Mouse (Mus musculus): ENCODE results near the gene 2410004B18Rik. TPM values are rescaled to one million over a fixed set of nuclear protein-coding genes. Genes with fewer than 3 reads are reported as not detected.

Gene 2410004B18Rik
- polyA plus RNA-seq, 1 experiment from 2014 or later = 14.6 TPM

GRCm38 (mm10) chr3:145969031-145969501, 31.3 kb downstream of the 2410004B18Rik start:
- H3K4me2 ChIP-seq = peak overlapping the region; percentile 18; the same call in 1 of the 2 replicates
- 20% methylated on average over 14 of the region's 14 CpGs for whole genome bisulfite sequencing (ENCODE audit: insufficient replicate concordance)
- H3K27ac ChIP-seq (replicated peaks) = no peak overlapping the region
- peaks cover 10% of the 10 kb centered on the region for H3K27me3 ChIP-seq
- H3K36me3 ChIP-seq (replicated peaks) = no peaks in the 10 kb centered on the region
- no peaks in the 10 kb centered on the region for H3K9me3 ChIP-seq (replicated peaks)
- H3K9ac ChIP-seq = no peak overlapping the region
- H3K4me1 ChIP-seq (replicated peaks) = peaks cover 10% of the 10 kb centered on the region; the same call in 1 of the 2 replicates
- ATAC-seq (ENCODE audit: insufficient read depth) = no peak
- H3K4me3 ChIP-seq (replicated peaks) = no peak overlapping the region

DNA sequence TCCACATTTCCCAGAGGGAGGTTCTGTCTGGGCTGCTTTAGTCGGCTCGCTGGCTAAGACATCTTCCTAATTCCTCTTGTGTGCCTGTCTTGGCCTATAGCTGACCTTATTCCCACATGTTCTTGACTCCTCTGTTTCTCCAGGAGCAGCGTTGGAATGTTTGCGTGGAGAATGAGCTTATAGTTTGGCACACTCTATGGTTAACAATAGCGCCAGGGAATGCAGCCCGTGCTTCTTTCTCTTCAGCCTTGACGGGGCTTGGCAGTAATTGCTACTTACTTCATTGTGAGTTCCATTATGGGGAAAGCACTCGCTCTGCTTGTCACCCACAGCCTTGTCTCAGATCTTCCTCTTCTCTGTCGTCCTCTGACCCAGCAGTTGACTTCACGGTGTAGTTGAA, 33.7 kb downstream of the 2410004B18Rik start:
- no peak overlapping the region for H3K27ac ChIP-seq (replicated peaks)
- 70% methylated on average over 10 of the region's 10 CpGs for WGBS (ENCODE audit: insufficient replicate concordance)
- H3K9ac ChIP-seq = no peak overlapping the region
- no peak for ATAC-seq (ENCODE audit: insufficient read depth)
- H3K9me3 ChIP-seq (replicated peaks) = no peaks in the 10 kb centered on the region
- no peak overlapping the region for H3K4me2 ChIP-seq
- H3K36me3 ChIP-seq (replicated peaks) = no peaks in the 10 kb centered on the region
- no peak overlapping the region for H3K4me3 ChIP-seq (replicated peaks)
- H3K27me3 ChIP-seq = no peaks in the 10 kb centered on the region
- 0 out of 2 replicates have a peak, but pooled peaks cover 4% of the 10 kb centered on the region for H3K4me1 ChIP-seq (replicated peaks)

- Histone ChIP-seq H3K4me2 (no peak overlapping the region), H3K36me3 (replicated peaks) (no peaks in the 10 kb centered on the region), H3K9me3 (replicated peaks) (0 out of 2 replicates have a peak, but pooled peaks cover 3% of the 10 kb centered on the region), H3K4me3 (replicated peaks) (no peak overlapping the region), H3K27me3 (no peaks in the 10 kb centered on the region), H3K27ac (replicated peaks) (no peak overlapping the region), H3K9ac (no peak overlapping the region), H3K4me1 (replicated peaks) (no peaks in the 10 kb centered on the region)
- ATAC-seq (ENCODE audit: insufficient read depth) = no peak
- 70% methylated on average over 7 of the region's 7 CpGs for WGBS (ENCODE audit: insufficient replicate concordance)
Observed at GRCm38 (mm10) chr3:145974986-145975385, 37.2 kb downstream of the 2410004B18Rik start.

- no peak overlapping the region for H3K9ac ChIP-seq
- no peaks in the 10 kb centered on the region for H3K36me3 ChIP-seq (replicated peaks)
- no peaks in the 10 kb centered on the region for H3K9me3 ChIP-seq (replicated peaks)
- H3K27ac ChIP-seq (replicated peaks) = no peak overlapping the region
- H3K4me1 ChIP-seq (replicated peaks) = peaks cover 7% of the 10 kb centered on the region; the same call in 1 of the 2 replicates
- peaks cover 55% of the 10 kb centered on the region for H3K27me3 ChIP-seq
- ATAC-seq (ENCODE audit: insufficient read depth) = no peak
- no peak overlapping the region for H3K4me2 ChIP-seq
- 49% methylated on average over 7 of the region's 7 CpGs for WGBS (ENCODE audit: insufficient replicate concordance)
- no peak overlapping the region for H3K4me3 ChIP-seq (replicated peaks)
Observed at GRCm38 (mm10) chr3:145985333-145985925, 47.6 kb downstream of the 2410004B18Rik start.

DNA sequence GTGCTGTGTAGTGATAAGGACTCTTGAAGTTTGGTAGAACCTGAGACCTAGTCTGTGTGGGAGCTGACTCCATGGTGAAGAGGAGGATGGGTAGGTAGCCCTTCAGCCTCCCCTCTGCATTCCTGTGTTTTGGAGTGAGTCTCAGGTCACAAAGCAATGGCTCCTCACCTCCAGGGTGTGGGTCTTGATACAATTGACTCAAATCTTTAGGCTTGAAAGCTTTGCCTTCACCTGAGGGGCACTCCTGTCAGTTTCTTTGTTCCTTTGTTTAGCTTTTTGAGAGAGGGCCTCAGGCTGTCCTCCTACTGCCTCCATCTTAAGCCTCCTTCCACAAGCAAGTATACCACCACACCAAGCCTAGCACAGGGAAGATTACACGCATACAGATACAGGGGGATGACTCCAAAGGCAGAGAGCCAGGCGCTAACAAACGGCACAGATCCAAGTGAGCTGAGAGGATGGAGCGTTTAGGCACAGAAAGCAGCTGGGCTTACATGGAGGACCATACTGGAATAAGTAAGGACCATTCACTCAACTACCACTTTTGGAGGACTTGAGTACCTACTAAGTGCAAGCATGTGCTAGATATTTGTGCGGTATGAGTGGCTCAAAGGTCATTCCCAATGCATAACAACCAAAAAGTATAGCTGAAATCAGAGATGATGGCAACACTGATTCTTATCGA, 48.6 kb downstream of the 2410004B18Rik start:
- WGBS (ENCODE audit: insufficient replicate concordance) = 54% methylated on average over 6 of the region's 6 CpGs
- Histone ChIP-seq H3K36me3 (replicated peaks) (no peaks in the 10 kb centered on the region), H3K4me1 (replicated peaks) (peaks cover 7% of the 10 kb centered on the region; the same call in 1 of the 2 replicates), H3K9me3 (replicated peaks) (no peaks in the 10 kb centered on the region), H3K4me3 (replicated peaks) (no peak overlapping the region), H3K27ac (replicated peaks) (no peak overlapping the region), H3K4me2 (peak overlapping the region; percentile 73), H3K27me3 (peaks cover 55% of the 10 kb centered on the region), H3K9ac (no peak overlapping the region)
- no peak for ATAC-seq (ENCODE audit: insufficient read depth)

DNA sequence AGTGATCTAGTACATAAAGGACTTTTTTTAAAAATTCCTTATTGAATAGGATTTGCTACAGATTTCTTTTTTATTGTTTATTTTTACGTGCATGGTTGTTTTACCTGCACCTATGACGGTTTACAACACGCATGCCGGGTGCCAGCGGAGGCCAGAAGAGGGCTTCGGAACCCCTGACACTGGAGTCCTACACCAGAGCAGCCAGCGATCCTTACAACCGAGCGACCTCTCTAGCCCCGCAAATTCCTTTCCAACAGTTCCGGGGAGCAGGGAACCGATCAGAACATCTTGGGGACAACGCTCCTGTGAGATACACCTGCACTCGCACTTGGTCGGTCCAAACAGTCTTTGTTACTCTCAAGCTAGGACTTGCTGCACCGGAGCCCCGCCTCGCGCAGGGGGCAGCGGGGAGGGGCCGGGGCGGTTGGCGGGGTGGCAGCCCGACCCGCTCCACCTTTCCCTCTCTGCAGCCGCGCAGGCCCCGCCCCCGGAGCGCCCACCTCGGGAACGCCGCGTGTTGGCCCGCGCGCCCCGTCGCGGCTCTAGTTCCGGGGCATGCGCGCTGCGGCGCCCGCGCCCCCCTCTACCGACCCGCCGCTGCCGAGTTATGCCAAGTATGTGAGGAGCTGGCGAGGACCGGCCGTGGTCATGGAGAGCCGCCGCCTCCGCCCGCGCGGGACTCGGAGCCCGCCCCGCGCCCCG, 49.6 kb downstream of the 2410004B18Rik start, which contains the start of gene Syde2:
Gene Syde2, plus strand, starts transcription at position 603 of the 702 bp plus-strand sequence.
- peak within 1 kb of the TSS; percentile 45; the same call in 1 of the 2 replicates for H3K9ac ChIP-seq
- H3K36me3 ChIP-seq (replicated peaks) = no peaks in the 10 kb centered on the region
- H3K4me2 ChIP-seq = peak within 1 kb of the TSS; percentile 73
- peak; percentile 41 for ATAC-seq (ENCODE audit: insufficient read depth)
- H3K4me3 ChIP-seq (replicated peaks) = peak within 1 kb of the TSS; percentile 59
- H3K4me1 ChIP-seq (replicated peaks) = peaks cover 15% of the 10 kb centered on the region
- H3K27me3 ChIP-seq = peaks cover 55% of the 10 kb centered on the region
- WGBS (ENCODE audit: insufficient replicate concordance) = under 1% methylated on average over 65 of the region's 65 CpGs
- no peaks in the 10 kb centered on the region for H3K9me3 ChIP-seq (replicated peaks)
- H3K27ac ChIP-seq (replicated peaks) = peak within 1 kb of the TSS; percentile 85

- Histone ChIP-seq H3K9me3 (replicated peaks) (no peaks in the 10 kb centered on the region), H3K27ac (replicated peaks) (peak overlapping the region; percentile 85), H3K9ac (peak overlapping the region; percentile 45; the same call in 1 of the 2 replicates), H3K4me2 (peak overlapping the region; percentile 73), H3K36me3 (replicated peaks) (no peaks in the 10 kb centered on the region), H3K27me3 (peaks cover 55% of the 10 kb centered on the region), H3K4me3 (replicated peaks) (peak overlapping the region; percentile 59), H3K4me1 (replicated peaks) (peaks cover 16% of the 10 kb centered on the region)
- ATAC-seq (ENCODE audit: insufficient read depth) = peak; percentile 84
- WGBS (ENCODE audit: insufficient replicate concordance) = under 1% methylated on average over 93 of the region's 101 CpGs
Observed at GRCm38 (mm10) chr3:145987970-145988683, 50.3 kb downstream of the 2410004B18Rik start.

DNA sequence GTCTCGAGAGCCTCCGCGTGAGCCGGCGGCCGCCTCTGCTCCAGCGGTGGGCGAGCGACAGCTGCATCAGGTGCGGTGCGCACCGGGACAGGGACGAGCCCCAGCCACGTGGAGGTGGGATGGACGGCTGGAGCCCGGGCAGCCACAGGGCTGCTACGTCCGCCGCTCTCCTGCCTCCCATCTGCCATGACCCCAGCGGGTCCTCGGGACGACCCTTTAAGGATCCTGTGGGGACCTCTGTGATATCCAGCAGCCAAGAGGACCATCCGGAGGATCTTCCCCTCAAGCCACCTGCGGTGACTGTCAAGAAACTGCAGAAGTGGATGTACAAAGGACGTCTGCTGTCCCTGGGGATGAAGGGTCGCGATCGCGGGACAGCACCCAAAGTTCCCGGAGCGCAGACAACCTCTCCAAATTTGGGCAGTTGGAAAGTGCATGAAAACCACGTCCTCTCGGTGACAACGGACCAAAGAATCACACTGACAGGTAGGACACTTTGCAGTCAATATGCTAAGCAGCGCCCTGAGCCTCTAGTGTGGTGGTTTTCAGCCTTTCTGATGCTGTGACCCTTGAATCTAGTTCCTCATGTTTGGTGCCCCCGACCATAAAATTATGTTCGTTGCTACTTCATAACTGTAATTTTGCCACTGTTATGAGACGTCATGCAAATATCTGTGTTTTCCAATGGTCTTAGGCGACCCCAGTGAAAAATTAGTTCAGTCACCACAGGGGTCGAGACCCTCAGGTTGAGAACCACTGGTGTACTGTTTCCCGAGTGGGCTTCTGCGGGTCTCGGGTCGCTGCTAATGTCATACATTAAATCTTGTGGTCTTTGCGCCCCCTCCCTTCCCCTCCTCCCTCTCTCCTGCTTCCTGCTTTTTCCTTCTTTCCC, 51.1 kb downstream of the 2410004B18Rik start:
- no peaks in the 10 kb centered on the region for H3K9me3 ChIP-seq (replicated peaks)
- peak overlapping the region; percentile 59 for H3K4me3 ChIP-seq (replicated peaks)
- peak overlapping the region; percentile 85; the same call in 1 of the 2 replicates for H3K27ac ChIP-seq (replicated peaks)
- H3K27me3 ChIP-seq = peaks cover 55% of the 10 kb centered on the region
- H3K36me3 ChIP-seq (replicated peaks) = no peaks in the 10 kb centered on the region
- ATAC-seq (ENCODE audit: insufficient read depth) = no peak
- 1% methylated on average over 45 of the region's 45 CpGs for WGBS (ENCODE audit: insufficient replicate concordance)
- H3K4me1 ChIP-seq (replicated peaks) = peaks cover 16% of the 10 kb centered on the region
- peak overlapping the region; percentile 45; the same call in 1 of the 2 replicates for H3K9ac ChIP-seq
- peak overlapping the region; percentile 73 for H3K4me2 ChIP-seq

- no peak for ATAC-seq (ENCODE audit: insufficient read depth)
- Histone ChIP-seq H3K27ac (replicated peaks) (no peak overlapping the region), H3K36me3 (replicated peaks) (no peaks in the 10 kb centered on the region), H3K4me1 (replicated peaks) (peaks cover 16% of the 10 kb centered on the region), H3K9ac (0 out of 2 replicates have a peak overlapping the region, but pooled peaks have one; percentile 45), H3K4me2 (peak overlapping the region; percentile 73), H3K4me3 (replicated peaks) (peak overlapping the region; percentile 59), H3K9me3 (replicated peaks) (no peaks in the 10 kb centered on the region), H3K27me3 (peaks cover 48% of the 10 kb centered on the region)
- 9% methylated on average over 11 of the region's 11 CpGs for WGBS (ENCODE audit: insufficient replicate concordance)
Observed at GRCm38 (mm10) chr3:145989576-145990081, 51.8 kb downstream of the 2410004B18Rik start.
